Mouse (Mus musculus) stomach, embryonic 14.5 days (tissue): ENCODE data around the gene 4930544D05Rik. TPM values are rescaled to one million over a fixed set of nuclear protein-coding genes. Genes with fewer than 3 reads are reported as not detected.

ENCODE experiments used
- ATAC-seq: fragments of 200-750 bp; cut with Nextera tagmentation; 2 replicates; pipeline ENCODE4 v1.8.0; 2017; ENCODE audit warnings: low read depth, moderate TSS enrichment; ENCODE audit not compliant: insufficient number of reproducible peaks, insufficient read depth, low FRiP score
- H3K27ac ChIP-seq: fragments of 300-500 bp; sonication (generic); 2 replicates; pipeline ENCODE4 v1.5.1; 2014; ENCODE audit warnings: mild to moderate bottlenecking, low read length, moderate library complexity, mixed read lengths
- H3K27me3 ChIP-seq: fragments of 300-500 bp; sonication (generic); 2 replicates; pipeline ENCODE4 v1.6.1; 2014; ENCODE audit warnings: low read length, control low read depth, mixed read lengths; ENCODE audit not compliant: control insufficient read depth, insufficient read depth
- H3K36me3 ChIP-seq: fragments of 300-500 bp; sonication (generic); 2 replicates; pipeline ENCODE4 v1.6.1; 2014; ENCODE audit warnings: mild to moderate bottlenecking, control low read depth, low read length, moderate library complexity, mixed read lengths; ENCODE audit not compliant: control insufficient read depth, insufficient read depth
- H3K4me1 ChIP-seq: fragments of 300-500 bp; sonication (generic); 2 replicates; pipeline ENCODE4 v1.6.1; 2014; ENCODE audit warnings: low read length, control low read depth, mixed read lengths; ENCODE audit not compliant: control insufficient read depth, insufficient read depth
- H3K4me2 ChIP-seq: fragments of 300-500 bp; sonication (generic); replicated peaks from 2 replicates; pipeline ENCODE4 v1.6.1; 2014; ENCODE audit warnings: low read depth, low read length, control low read depth
- H3K4me3 ChIP-seq: fragments of 300-500 bp; sonication (generic); 2 replicates; pipeline ENCODE4 v1.5.1; 2014; ENCODE audit warnings: low read depth, low read length, control low read depth
- H3K9ac ChIP-seq: fragments of 300-500 bp; sonication (generic); replicated peaks from 2 replicates; pipeline ENCODE4 v1.6.1; 2014; ENCODE audit warnings: low read depth, mild to moderate bottlenecking, control low read depth, low read length, moderate library complexity, mixed read lengths
- H3K9me3 ChIP-seq: fragments of 300-500 bp; sonication (generic); 2 replicates; pipeline ENCODE4 v1.6.1; 2016; ENCODE audit warnings: low read depth, low read length, control low read depth; ENCODE audit not compliant: control insufficient read depth
- WGBS: fragments of 180-500 bp; shearing (Covaris S2); extraction: QIAGEN DNeasy Blood & Tissue Kit; methylation state at CpG from one replicate; pipeline ENCODE4 v1.1.7; 2014; 5-methylcytosine and 5-hydroxymethylcytosine counted together
- polyA plus RNA-seq: library from polyadenylated mRNA; unstranded; fragments of >200 nt; fragmentation: Nextera tagmentation; extraction: Ambion mirVana; gene quantifications from 2 replicates; pipeline ENCODE4 v1.2.1, GENCODE M21; 2014

The 4930544D05Rik gene
- polyA plus RNA-seq, 1 experiment from 2014 or later: not detected

- no peak for ATAC-seq
- H3K4me2 ChIP-seq: no peak overlapping the region
- 65% methylated on average over 9 of the region's 9 CpGs for WGBS
- H3K27ac ChIP-seq: peak overlapping the region; percentile 44; the same call in 1 of the 2 replicates
- H3K9ac ChIP-seq: no peak overlapping the region
- no peak overlapping the region for H3K4me3 ChIP-seq
- H3K4me1 ChIP-seq: peaks cover 54% of the 10 kb centered on the region
- no peaks in the 10 kb centered on the region for H3K9me3 ChIP-seq
- H3K36me3 ChIP-seq: no peaks in the 10 kb centered on the region
- H3K27me3 ChIP-seq: no peaks in the 10 kb centered on the region
Observed at GRCm38 (mm10) chr11:70579710-70580357, 35.8 kb upstream of the 4930544D05Rik start.

GRCm38 (mm10) chr11:70580358-70580720, 35.3 kb upstream of the 4930544D05Rik start:
- no peak for ATAC-seq
- H3K4me3 ChIP-seq: no peak overlapping the region
- H3K4me1 ChIP-seq: peaks cover 56% of the 10 kb centered on the region
- WGBS: 61% methylated on average over 5 of the region's 5 CpGs
- H3K27ac ChIP-seq: peak overlapping the region; percentile 44; the same call in 1 of the 2 replicates
- no peak overlapping the region for H3K9ac ChIP-seq
- no peaks in the 10 kb centered on the region for H3K36me3 ChIP-seq
- H3K27me3 ChIP-seq: no peaks in the 10 kb centered on the region
- no peak overlapping the region for H3K4me2 ChIP-seq
- H3K9me3 ChIP-seq: no peaks in the 10 kb centered on the region

- Histone ChIP-seq H3K9ac (no peak overlapping the region), H3K27ac (no peak overlapping the region), H3K27me3 (no peaks in the 10 kb centered on the region), H3K4me3 (no peak overlapping the region), H3K36me3 (no peaks in the 10 kb centered on the region), H3K4me2 (no peak overlapping the region), H3K4me1 (peaks cover 62% of the 10 kb centered on the region), H3K9me3 (no peaks in the 10 kb centered on the region)
- 84% methylated on average over 3 of the region's 3 CpGs for WGBS
- ATAC-seq: no peak
Observed at GRCm38 (mm10) chr11:70580921-70581320, 34.7 kb upstream of the 4930544D05Rik start.

GRCm38 (mm10) chr11:70582196-70582595, 33.5 kb upstream of the 4930544D05Rik start:
- 62% methylated on average over 3 of the region's 3 CpGs for WGBS
- peaks cover 62% of the 10 kb centered on the region for H3K4me1 ChIP-seq

GRCm38 (mm10) chr11:70583022-70583714, 32.5 kb upstream of the 4930544D05Rik start:
- H3K9ac ChIP-seq: no peak overlapping the region
- 45% methylated on average over 6 of the region's 6 CpGs for WGBS
- no peak overlapping the region for H3K4me2 ChIP-seq
- H3K4me3 ChIP-seq: no peak overlapping the region
- no peaks in the 10 kb centered on the region for H3K9me3 ChIP-seq
- no peak for ATAC-seq
- H3K36me3 ChIP-seq: no peaks in the 10 kb centered on the region
- peaks cover 55% of the 10 kb centered on the region for H3K4me1 ChIP-seq
- peak overlapping the region; percentile 79; the same call in 1 of the 2 replicates for H3K27ac ChIP-seq
- H3K27me3 ChIP-seq: no peaks in the 10 kb centered on the region

More at GRCm38 (mm10) chr11:70582196-70582595, 33.5 kb upstream of the 4930544D05Rik start:
- Histone ChIP-seq H3K27ac (peak overlapping the region; percentile 79; the same call in 1 of the 2 replicates), H3K27me3 (no peaks in the 10 kb centered on the region), H3K4me3 (no peak overlapping the region), H3K36me3 (no peaks in the 10 kb centered on the region), H3K9me3 (no peaks in the 10 kb centered on the region), H3K9ac (no peak overlapping the region), H3K4me2 (no peak overlapping the region)
- no peak for ATAC-seq

GRCm38 (mm10) chr11:70583775-70584174, 31.9 kb upstream of the 4930544D05Rik start:
- ATAC-seq: no peak
- Histone ChIP-seq H3K4me2 (no peak overlapping the region), H3K27ac (peak overlapping the region; percentile 79; the same call in 1 of the 2 replicates), H3K27me3 (no peaks in the 10 kb centered on the region), H3K4me1 (peaks cover 49% of the 10 kb centered on the region), H3K4me3 (no peak overlapping the region), H3K36me3 (no peaks in the 10 kb centered on the region), H3K9me3 (no peaks in the 10 kb centered on the region), H3K9ac (no peak overlapping the region)
- WGBS: 81% methylated on average over 7 of the region's 7 CpGs

GRCm38 (mm10) chr11:70585457-70585856, 30.2 kb upstream of the 4930544D05Rik start:
- no peak overlapping the region for H3K4me3 ChIP-seq
- no peak overlapping the region for H3K4me2 ChIP-seq
- peaks cover 34% of the 10 kb centered on the region for H3K4me1 ChIP-seq
- H3K9me3 ChIP-seq: no peaks in the 10 kb centered on the region
- no peak overlapping the region for H3K9ac ChIP-seq
- H3K27ac ChIP-seq: peak overlapping the region; percentile 75
- no peaks in the 10 kb centered on the region for H3K36me3 ChIP-seq
- peak; percentile 72; the same call in 1 of the 2 replicates for ATAC-seq
- 32% methylated on average over 7 of the region's 7 CpGs for WGBS
- H3K27me3 ChIP-seq: no peaks in the 10 kb centered on the region

GRCm38 (mm10) chr11:70586261-70586660, 29.4 kb upstream of the 4930544D05Rik start:
- H3K27ac ChIP-seq: no peak overlapping the region

More at GRCm38 (mm10) chr11:70586261-70586660, 29.4 kb upstream of the 4930544D05Rik start:
- Histone ChIP-seq H3K4me2 (no peak overlapping the region), H3K4me1 (peaks cover 34% of the 10 kb centered on the region), H3K4me3 (no peak overlapping the region), H3K27me3 (no peaks in the 10 kb centered on the region), H3K9ac (no peak overlapping the region), H3K36me3 (no peaks in the 10 kb centered on the region), H3K9me3 (no peaks in the 10 kb centered on the region)
- no peak for ATAC-seq
- 77% methylated on average over 3 of the region's 3 CpGs for WGBS
